Mouse (Mus musculus) frontal cortex, postnatal 36 days (tissue): ENCODE measurements around the gene Lingo1.

Source experiments
- DNase-seq, 2 experiments: peaks; one replicate each; pipeline ENCODE4 v3.0.0; 2022; ENCODE audit warnings: low spot score in 2 of 2

Lingo1 gene

GRCm38 (mm10) chr9:56608691-56609351, 187.4 kb downstream of the Lingo1 start:
- no peak for DNase-seq

GRCm38 (mm10) chr9:56606082-56606740, 190.1 kb downstream of the Lingo1 start:
- no peak for DNase-seq

GRCm38 (mm10) chr9:56605443-56605806, 190.8 kb downstream of the Lingo1 start:
- no peak for DNase-seq

GRCm38 (mm10) chr9:56604797-56605442, 191.3 kb downstream of the Lingo1 start:
- DNase-seq = no peak

- DNase-seq = no peak
Observed at GRCm38 (mm10) chr9:56600655-56601054, 195.6 kb downstream of the Lingo1 start.

- DNase-seq = no peak
Observed at GRCm38 (mm10) chr9:56592639-56593038, 203.6 kb downstream of the Lingo1 start.

GRCm38 (mm10) chr9:56591248-56591888, 204.9 kb downstream of the Lingo1 start:
- no peak for DNase-seq

GRCm38 (mm10) chr9:56589762-56590161, 206.5 kb downstream of the Lingo1 start:
- DNase-seq = no peak

- DNase-seq = no peak
Observed at GRCm38 (mm10) chr9:56584043-56584424, 212.2 kb downstream of the Lingo1 start.

- DNase-seq = no peak
Observed at GRCm38 (mm10) chr9:56583139-56584042, 212.9 kb downstream of the Lingo1 start.

- DNase-seq = no peak
Observed at GRCm38 (mm10) chr9:56582628-56583027, 213.6 kb downstream of the Lingo1 start.

- DNase-seq = peak in 1 of 2 experiments; percentile 7
Observed at GRCm38 (mm10) chr9:56581700-56582099, 214.6 kb downstream of the Lingo1 start.

- DNase-seq = no peak
Observed at GRCm38 (mm10) chr9:56581016-56581415, 215.3 kb downstream of the Lingo1 start.

GRCm38 (mm10) chr9:56580101-56580500, 216.2 kb downstream of the Lingo1 start:
- no peak for DNase-seq

GRCm38 (mm10) chr9:56577405-56577804, 218.9 kb downstream of the Lingo1 start:
- no peak for DNase-seq

GRCm38 (mm10) chr9:56572534-56573479, 223.5 kb downstream of the Lingo1 start:
- peak in 1 of 2 experiments; percentile 6 for DNase-seq
